Mouse (Mus musculus) testis, adult 2 months (tissue): ENCODE data around the gene Gp5.

Experiments used
- CTCF ChIP-seq: fragments of 200-500 bp; IDR thresholded peaks from 2 replicates; pipeline ENCODE4 v1.5.1; 2012; ENCODE audit warnings: low read depth, mild to moderate bottlenecking, inconsistent platforms, low read length, moderate library complexity; ENCODE audit not compliant: control insufficient read depth, insufficient read depth, insufficient replicate concordance
- POLR2A ChIP-seq: fragments of 200-500 bp; IDR thresholded peaks from 2 replicates; pipeline ENCODE4 v1.6.1; 2012; ENCODE audit warnings: low read depth, mild to moderate bottlenecking, inconsistent platforms, low read length, moderate library complexity; ENCODE audit not compliant: control insufficient read depth

- no peak for TF ChIP-seq CTCF
- TF ChIP-seq POLR2A, result no peak
Observed at GRCm38 (mm10) chr16:30259444-30259843, 51.1 kb downstream of the Gp5 start.
